Mouse (Mus musculus): ENCODE results near the gene Eps8l1. TPM values are rescaled to one million over a fixed set of nuclear protein-coding genes. Genes with fewer than 3 reads are reported as not detected.
"Not testable (repeated sequence)": the region's sequence is repeated elsewhere in the genome, so short reads cannot be mapped to it uniquely, and the experiment has no call there.

Eps8l1 gene
- 3.0 and 5.8 TPM in 2 replicates for polyA plus RNA-seq (2014; fragmentation: Nextera tagmentation; extraction: Ambion mirVana)

DNA sequence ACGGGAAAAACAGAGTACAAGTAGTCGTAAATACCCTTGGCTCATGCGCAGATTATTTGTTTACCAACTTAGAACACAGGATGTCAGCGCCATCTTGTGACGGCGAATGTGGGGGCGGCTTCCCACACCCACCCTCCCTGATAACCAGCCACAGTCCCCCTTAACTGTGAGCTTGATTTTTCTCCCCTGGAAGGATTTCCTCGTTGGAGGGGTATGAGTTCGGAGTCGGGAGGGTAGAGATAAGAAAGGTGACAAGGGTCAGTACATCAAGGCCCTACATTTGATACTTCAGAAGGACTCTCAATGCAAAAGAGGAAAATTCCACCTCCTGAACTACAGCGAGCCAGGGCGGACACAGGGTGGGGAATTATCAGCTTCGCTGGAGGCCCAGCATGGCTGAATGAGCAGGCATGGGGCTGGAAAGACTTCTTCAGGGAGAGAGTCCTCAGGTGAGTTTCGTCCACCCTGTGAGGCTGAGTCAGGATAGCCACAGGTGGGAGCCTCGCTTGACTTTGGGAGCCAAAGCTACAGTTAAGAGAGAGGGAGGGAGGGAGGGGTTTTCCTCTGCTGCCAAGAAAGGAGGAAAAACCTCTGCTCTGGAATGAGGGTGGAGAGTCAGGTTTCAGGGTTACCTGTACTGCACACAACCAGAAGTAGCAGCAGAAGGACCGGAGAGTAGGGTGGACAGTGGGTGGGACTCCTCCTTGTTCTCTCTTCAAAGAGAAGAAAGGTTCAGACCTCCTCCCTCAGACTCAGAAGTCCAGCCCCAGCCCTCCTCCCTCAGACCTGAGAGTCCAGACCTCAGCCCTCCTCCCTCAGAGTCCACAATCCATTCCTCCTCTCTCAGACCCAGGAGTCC, at the start of gene Eps8l1:
TSS of gene Eps8l1 (plus strand) at position 99 of the 859 bp plus-strand sequence.
- Histone ChIP-seq H3K9ac (replicated peaks; ENCODE audit: low read length) (no peak within 1 kb of the TSS; the same call in 1 of the 2 replicates), H3K4me3 (ENCODE audit: low read depth, low read length) (peak within 1 kb of the TSS; percentile 12; the same call in 1 of the 2 replicates)

DNA sequence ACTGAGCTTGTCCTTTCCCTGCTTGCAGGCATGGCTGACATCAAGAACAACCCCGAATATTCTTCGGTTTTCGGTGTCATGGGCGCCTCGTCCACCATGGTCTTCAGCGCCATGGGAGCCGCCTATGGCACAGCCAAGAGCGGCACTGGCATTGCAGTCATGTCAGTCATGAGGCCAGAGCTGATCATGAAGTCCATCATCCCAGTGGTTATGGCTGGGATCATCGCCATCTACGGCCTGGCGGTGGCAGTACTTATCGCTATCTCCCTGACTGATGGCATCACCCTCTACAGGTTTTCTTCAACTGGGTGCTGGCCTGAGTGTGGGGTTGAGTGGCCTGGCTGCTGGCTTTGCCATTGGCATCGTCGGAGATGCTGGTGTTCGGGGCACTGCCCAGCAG, 48.1 kb upstream of the Eps8l1 start:
- H3K27me3 ChIP-seq (ENCODE audit: control insufficient read depth, insufficient read depth, low read length); H3K9ac ChIP-seq (replicated peaks; ENCODE audit: low read length); H3K36me3 ChIP-seq (replicated peaks; ENCODE audit: control insufficient read depth, insufficient read depth, low read depth, low read length); H3K4me3 ChIP-seq (ENCODE audit: low read depth, low read length); DNase-seq (ENCODE audit: low spot score); H3K4me1 ChIP-seq (ENCODE audit: control insufficient read depth, insufficient read depth, low read length); ATAC-seq (replicated peaks; ENCODE audit: insufficient number of reproducible peaks, low FRiP score, low TSS enrichment, low read depth); H3K9me3 ChIP-seq (replicated peaks; ENCODE audit: control insufficient read depth, low read length); H3K27ac ChIP-seq (replicated peaks; ENCODE audit: low read depth, low read length); H3K4me2 ChIP-seq (ENCODE audit: low read depth, low read length): not testable (repeated sequence)
- 97% methylated on average over 15 of the region's 15 CpGs for WGBS

More for the DNA sequence above, at the start of gene Eps8l1:
- Histone ChIP-seq H3K27me3 (ENCODE audit: control insufficient read depth, insufficient read depth, low read length) (no peaks in the 10 kb centered on the region), H3K9me3 (replicated peaks; ENCODE audit: control insufficient read depth, low read length) (no peaks in the 10 kb centered on the region), H3K4me1 (ENCODE audit: control insufficient read depth, insufficient read depth, low read length) (no peaks in the 10 kb centered on the region), H3K27ac (replicated peaks; ENCODE audit: low read depth, low read length) (no peak within 1 kb of the TSS), H3K36me3 (replicated peaks; ENCODE audit: control insufficient read depth, insufficient read depth, low read depth, low read length) (no peaks in the 10 kb centered on the region), H3K4me2 (ENCODE audit: low read depth, low read length) (peak within 1 kb of the TSS; percentile 13)
- ATAC-seq (replicated peaks; ENCODE audit: insufficient number of reproducible peaks, low FRiP score, low TSS enrichment, low read depth) (peak; percentile 29; the same call in 1 of the 2 replicates), DNase-seq (ENCODE audit: low spot score) (no peak)
- WGBS, result 71% methylated on average over 13 of the region's 16 CpGs

DNA sequence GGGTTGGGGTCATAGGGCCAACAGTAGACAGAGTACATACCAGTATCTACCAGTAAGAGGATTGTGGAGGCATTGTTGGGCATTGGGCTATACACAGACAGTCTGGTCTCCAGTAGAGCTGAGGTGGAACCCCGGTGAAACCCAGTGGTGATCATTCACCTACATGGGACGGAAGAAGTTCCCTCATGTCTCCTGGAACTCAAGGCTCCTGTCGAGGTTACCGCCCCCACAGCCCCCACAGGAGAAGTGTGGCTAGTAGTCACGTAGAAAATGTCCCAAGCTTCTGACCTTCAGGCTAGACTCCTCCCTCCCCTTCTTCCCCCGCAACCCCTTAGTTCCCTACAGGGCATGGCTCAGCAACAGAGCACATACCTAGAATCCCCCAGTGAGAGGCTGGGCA, 40.8 kb upstream of the Eps8l1 start:
- Histone ChIP-seq H3K9me3 (replicated peaks; ENCODE audit: control insufficient read depth, low read length) (no peaks in the 10 kb centered on the region), H3K4me1 (ENCODE audit: control insufficient read depth, insufficient read depth, low read length) (no peaks in the 10 kb centered on the region), H3K27ac (replicated peaks; ENCODE audit: low read depth, low read length) (no peak overlapping the region), H3K4me3 (ENCODE audit: low read depth, low read length) (no peak overlapping the region), H3K36me3 (replicated peaks; ENCODE audit: control insufficient read depth, insufficient read depth, low read depth, low read length) (no peaks in the 10 kb centered on the region), H3K9ac (replicated peaks; ENCODE audit: low read length) (no peak overlapping the region), H3K4me2 (ENCODE audit: low read depth, low read length) (no peak overlapping the region), H3K27me3 (ENCODE audit: control insufficient read depth, insufficient read depth, low read length) (no peaks in the 10 kb centered on the region)
- ATAC-seq (replicated peaks; ENCODE audit: insufficient number of reproducible peaks, low FRiP score, low TSS enrichment, low read depth) (no peak), DNase-seq (ENCODE audit: low spot score) (no peak)
- WGBS, result 79% methylated on average over 6 of the region's 6 CpGs

DNA sequence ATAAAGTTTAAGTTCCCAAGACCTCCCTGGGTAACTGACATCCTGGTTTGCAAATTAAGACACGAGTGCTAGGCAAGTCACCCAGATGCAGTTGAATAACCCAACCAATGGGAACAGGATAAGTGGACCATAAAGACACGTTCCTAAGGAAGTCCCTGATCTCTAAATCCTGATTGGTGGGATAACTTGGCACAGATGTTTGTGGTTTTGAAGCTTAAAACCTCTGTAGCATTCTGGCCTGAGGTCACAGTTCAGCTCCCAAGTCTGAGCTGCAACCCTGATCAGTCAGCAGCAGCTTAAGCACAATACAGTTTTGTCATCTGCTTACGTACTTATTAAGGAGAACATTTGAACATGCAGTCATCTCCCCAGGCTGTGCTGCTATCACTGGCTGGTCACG, 40.2 kb upstream of the Eps8l1 start:
- Histone ChIP-seq H3K4me3 (ENCODE audit: low read depth, low read length) (no peak overlapping the region), H3K27ac (replicated peaks; ENCODE audit: low read depth, low read length) (no peak overlapping the region), H3K9me3 (replicated peaks; ENCODE audit: control insufficient read depth, low read length) (no peaks in the 10 kb centered on the region), H3K36me3 (replicated peaks; ENCODE audit: control insufficient read depth, insufficient read depth, low read depth, low read length) (no peaks in the 10 kb centered on the region), H3K27me3 (ENCODE audit: control insufficient read depth, insufficient read depth, low read length) (no peaks in the 10 kb centered on the region), H3K9ac (replicated peaks; ENCODE audit: low read length) (no peak overlapping the region), H3K4me1 (ENCODE audit: control insufficient read depth, insufficient read depth, low read length) (no peaks in the 10 kb centered on the region), H3K4me2 (ENCODE audit: low read depth, low read length) (no peak overlapping the region)
- ATAC-seq (replicated peaks; ENCODE audit: insufficient number of reproducible peaks, low FRiP score, low TSS enrichment, low read depth), result no peak
- 54% methylated on average over 4 of the region's 4 CpGs for WGBS
- no peak for DNase-seq (ENCODE audit: low spot score)

DNA sequence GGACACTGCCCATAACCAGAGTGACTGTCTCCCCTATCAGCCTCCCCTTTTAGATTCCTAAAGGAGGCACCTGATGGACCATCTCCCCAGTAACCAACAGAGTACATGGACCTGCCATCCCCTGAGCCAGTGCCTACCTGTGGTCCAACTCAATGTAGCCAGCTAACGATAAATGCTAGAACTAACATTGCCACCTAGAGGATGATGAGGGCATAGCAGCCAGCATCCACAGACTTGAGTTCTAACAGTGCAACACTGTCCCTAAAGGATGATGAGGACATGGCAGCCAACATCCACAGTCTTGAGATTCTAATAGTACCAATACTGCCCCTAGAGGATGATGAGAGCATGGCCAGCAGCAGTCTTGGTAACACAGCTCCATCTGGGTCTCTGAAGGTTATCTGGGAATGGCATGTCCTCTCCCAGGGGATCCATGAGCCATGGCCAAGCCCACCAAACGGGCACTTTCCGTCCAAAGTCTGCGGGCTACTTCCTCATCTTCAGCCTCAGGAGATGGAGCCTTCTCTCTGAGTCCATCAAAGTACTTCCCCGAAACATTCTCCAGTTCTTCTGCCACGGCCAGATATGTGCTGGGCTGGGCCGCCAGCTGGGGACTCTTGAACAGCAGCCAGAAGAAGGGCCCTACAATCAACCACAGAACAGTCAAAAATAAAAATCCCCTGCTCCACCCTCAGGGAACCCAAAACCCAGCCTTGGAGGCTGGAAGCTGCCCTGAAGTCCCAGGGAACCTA, 33.1 kb upstream of the Eps8l1 start:
- H3K9me3 ChIP-seq (replicated peaks; ENCODE audit: control insufficient read depth, low read length), result no peaks in the 10 kb centered on the region
- DNase-seq (ENCODE audit: low spot score) (peak; percentile 97), ATAC-seq (replicated peaks; ENCODE audit: insufficient number of reproducible peaks, low FRiP score, low TSS enrichment, low read depth) (peak; percentile 91)
- no peak overlapping the region for H3K4me3 ChIP-seq (ENCODE audit: low read depth, low read length)
- H3K36me3 ChIP-seq (replicated peaks; ENCODE audit: control insufficient read depth, insufficient read depth, low read depth, low read length), result no peaks in the 10 kb centered on the region; the same call in 1 of the 2 replicates
- H3K4me1 ChIP-seq (ENCODE audit: control insufficient read depth, insufficient read depth, low read length), result no peaks in the 10 kb centered on the region
- H3K27me3 ChIP-seq (ENCODE audit: control insufficient read depth, insufficient read depth, low read length), result no peaks in the 10 kb centered on the region
- no peak overlapping the region for H3K4me2 ChIP-seq (ENCODE audit: low read depth, low read length)
- WGBS, result 76% methylated on average over 7 of the region's 7 CpGs
- H3K27ac ChIP-seq (replicated peaks; ENCODE audit: low read depth, low read length), result no peak overlapping the region
- no peak overlapping the region for H3K9ac ChIP-seq (replicated peaks; ENCODE audit: low read length)

DNA sequence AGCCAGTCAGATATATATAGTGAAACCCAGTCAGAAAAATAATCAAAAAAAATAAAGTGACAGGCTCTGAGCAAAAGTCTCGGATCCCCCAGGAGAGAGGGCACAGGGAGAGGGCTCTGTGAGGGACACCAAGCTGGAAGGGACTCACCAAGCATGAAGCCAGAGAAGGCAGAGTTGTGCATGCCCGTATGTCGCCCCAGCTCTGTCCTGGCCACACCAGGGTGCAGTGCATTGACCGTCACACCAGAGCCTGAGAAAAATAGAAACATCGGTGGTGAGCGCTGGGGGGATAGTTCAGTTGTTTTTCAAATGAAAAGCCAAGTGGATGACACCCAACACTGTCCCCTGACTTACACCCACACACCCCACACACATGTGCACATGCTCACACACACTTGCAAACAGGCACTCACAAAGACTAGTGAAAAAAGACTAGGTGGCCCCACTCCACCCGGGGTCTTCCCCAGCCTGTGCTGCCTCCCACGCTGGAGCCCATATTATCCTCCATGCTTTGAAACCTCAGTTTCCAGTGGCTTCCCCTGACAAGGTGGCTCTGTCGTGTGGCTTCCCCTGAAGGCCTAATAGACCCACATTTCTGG, 30.1 kb upstream of the Eps8l1 start:
- H3K27me3 ChIP-seq (ENCODE audit: control insufficient read depth, insufficient read depth, low read length), result no peaks in the 10 kb centered on the region
- H3K9me3 ChIP-seq (replicated peaks; ENCODE audit: control insufficient read depth, low read length), result no peaks in the 10 kb centered on the region
- H3K9ac ChIP-seq (replicated peaks; ENCODE audit: low read length), result no peak overlapping the region
- H3K36me3 ChIP-seq (replicated peaks; ENCODE audit: control insufficient read depth, insufficient read depth, low read depth, low read length), result no peaks in the 10 kb centered on the region; the same call in 1 of the 2 replicates
- no peak overlapping the region for H3K4me2 ChIP-seq (ENCODE audit: low read depth, low read length)
- no peak for ATAC-seq (replicated peaks; ENCODE audit: insufficient number of reproducible peaks, low FRiP score, low TSS enrichment, low read depth)
- H3K4me3 ChIP-seq (ENCODE audit: low read depth, low read length), result no peak overlapping the region
- DNase-seq (ENCODE audit: low spot score), result no peak
- no peak overlapping the region for H3K27ac ChIP-seq (replicated peaks; ENCODE audit: low read depth, low read length)
- no peaks in the 10 kb centered on the region for H3K4me1 ChIP-seq (ENCODE audit: control insufficient read depth, insufficient read depth, low read length)
- WGBS, result 95% methylated on average over 9 of the region's 9 CpGs

DNA sequence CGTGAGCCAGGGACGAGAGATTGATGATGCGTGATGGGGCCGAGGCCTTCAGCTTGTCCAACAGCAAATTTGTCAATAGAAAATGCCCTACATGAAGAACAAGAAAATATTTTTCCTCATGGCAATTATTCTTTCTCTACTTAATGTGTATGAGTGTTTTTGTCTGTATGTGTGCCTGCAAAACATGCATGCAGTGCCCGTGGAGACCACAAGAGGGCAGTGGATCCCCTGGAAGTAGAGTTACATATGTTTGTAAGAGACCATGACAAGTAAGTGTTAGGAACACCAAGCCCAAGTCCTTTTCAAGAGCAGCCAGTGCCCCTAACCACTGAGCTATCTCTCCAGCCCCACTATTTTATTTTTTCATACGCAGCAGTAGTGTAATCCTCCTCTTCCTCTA, 28.9 kb upstream of the Eps8l1 start:
- Histone ChIP-seq H3K4me1 (ENCODE audit: control insufficient read depth, insufficient read depth, low read length) (no peaks in the 10 kb centered on the region), H3K27ac (replicated peaks; ENCODE audit: low read depth, low read length) (no peak overlapping the region), H3K36me3 (replicated peaks; ENCODE audit: control insufficient read depth, insufficient read depth, low read depth, low read length) (no peaks in the 10 kb centered on the region; the same call in 1 of the 2 replicates), H3K4me3 (ENCODE audit: low read depth, low read length) (no peak overlapping the region), H3K9me3 (replicated peaks; ENCODE audit: control insufficient read depth, low read length) (no peaks in the 10 kb centered on the region), H3K4me2 (ENCODE audit: low read depth, low read length) (no peak overlapping the region), H3K9ac (replicated peaks; ENCODE audit: low read length) (no peak overlapping the region), H3K27me3 (ENCODE audit: control insufficient read depth, insufficient read depth, low read length) (no peaks in the 10 kb centered on the region)
- 79% methylated on average over 6 of the region's 6 CpGs for WGBS
- peak; percentile 76 for DNase-seq (ENCODE audit: low spot score)
- ATAC-seq (replicated peaks; ENCODE audit: insufficient number of reproducible peaks, low FRiP score, low TSS enrichment, low read depth), result no peak

All from embryonic facial prominence, embryonic 11.5 days (tissue).